Mouse (Mus musculus) lung, adult 2 months (tissue): ENCODE measurements around the gene Gga3.

ENCODE experiments used
- CTCF ChIP-seq: fragments of 200-500 bp; IDR thresholded peaks from 2 replicates; pipeline ENCODE4 v1.5.1; 2011; ENCODE audit warnings: mild to moderate bottlenecking, low read length, control low read depth; ENCODE audit not compliant: insufficient read depth
- POLR2A ChIP-seq: fragments of 200-500 bp; IDR thresholded peaks from 2 replicates; pipeline ENCODE4 v1.6.1; 2011; ENCODE audit warnings: low read depth, mild to moderate bottlenecking, control low read depth, low read length, borderline replicate concordance; ENCODE audit errors: extremely low read depth

DNA sequence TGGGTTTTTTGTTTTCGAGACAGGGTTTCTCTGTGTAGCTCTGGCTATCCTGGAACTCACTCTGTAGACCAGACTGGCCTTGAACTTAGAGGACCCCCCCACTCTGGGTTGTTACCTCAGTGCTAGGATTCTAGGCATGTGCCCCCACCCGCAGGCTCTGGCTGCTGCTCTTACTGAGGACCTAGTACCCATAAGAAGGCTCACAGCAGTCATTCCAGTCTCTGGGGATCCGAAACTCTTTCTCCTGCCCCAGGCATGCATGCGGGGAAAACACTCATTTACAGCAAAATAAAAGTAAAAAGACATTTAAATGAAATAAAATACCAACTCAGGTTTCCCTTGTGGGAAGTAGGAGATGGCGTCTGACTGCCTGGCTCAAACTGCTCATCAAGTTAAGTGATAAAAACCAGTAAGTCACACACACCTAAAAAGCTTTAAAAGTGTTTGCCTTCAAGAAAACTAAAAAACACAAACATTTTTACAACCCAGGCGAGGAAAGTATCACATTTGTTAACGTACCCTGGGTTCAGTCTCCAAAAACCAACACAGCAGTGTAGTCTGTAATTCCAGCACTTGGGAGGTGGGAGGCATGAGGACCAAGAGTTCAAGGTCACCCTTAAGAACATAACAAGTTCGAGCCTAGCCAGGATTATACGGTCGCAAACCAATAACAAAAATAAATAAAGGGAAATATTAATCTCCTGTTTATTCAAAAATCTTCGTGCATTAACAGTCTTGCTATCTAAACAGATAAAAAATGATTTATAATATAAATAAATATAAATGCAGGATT, 23.2 kb upstream of the Gga3 start:
- TF ChIP-seq CTCF: no peak
- no peak for TF ChIP-seq POLR2A
